Mouse (Mus musculus) embryonic fibroblast, embryonic 13.5 days (primary cell): Measurements from ENCODE around the gene Tsga10ip.

Experiments used
- CTCF ChIP-seq: IDR thresholded peaks from 2 replicates; pipeline ENCODE4 v1.5.1; 2011; ENCODE audit warnings: mild to moderate bottlenecking, control low read depth, low read length, moderate library complexity, borderline replicate concordance; ENCODE audit not compliant: insufficient read depth
- POLR2A ChIP-seq: IDR thresholded peaks from 2 replicates; pipeline ENCODE4 v1.6.1; 2011; ENCODE audit warnings: low read depth, mild to moderate bottlenecking, control low read depth, low read length, moderate library complexity

GRCm38 (mm10) chr19:5367053-5367359 is 35.3 kb downstream of the Tsga10ip start, which contains the start of gene Banf1:
- TF ChIP-seq CTCF (no peak), POLR2A (peak; percentile 49; the same call in 1 of the 2 replicates)
